Mouse (Mus musculus): ENCODE results near the gene F830045P16Rik.

DNA sequence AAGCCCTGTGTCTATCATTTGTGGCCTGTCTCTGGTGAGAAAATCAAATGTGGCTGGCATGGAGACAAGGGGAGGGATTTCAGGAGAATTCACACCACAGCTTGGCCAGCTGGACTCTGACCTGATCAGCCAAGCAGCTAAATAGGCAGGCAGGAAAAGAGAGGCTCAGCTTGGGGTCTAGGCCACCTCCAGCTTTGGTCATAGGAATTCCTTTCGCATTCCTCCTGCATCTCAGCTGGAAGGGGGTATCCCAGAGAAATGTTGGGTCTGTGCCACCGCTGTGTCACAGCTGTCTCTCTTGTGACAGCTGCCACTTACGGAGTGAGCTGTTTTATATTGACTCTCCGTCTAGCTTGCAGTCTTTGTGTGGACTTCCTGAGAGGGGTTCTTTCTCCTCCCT is 8.0 kb upstream of the F830045P16Rik start:
- TF ChIP-seq CTCF (IDR thresholded peaks at IDR 0.05; ENCODE audit: insufficient read depth, low read length) (no peak), POLR2A (IDR thresholded peaks at IDR 0.05; ENCODE audit: borderline replicate concordance, extremely low read depth, low read depth, low read length) (no peak)
